Mouse (Mus musculus): ENCODE measurements at regions not wholly inside any gene's neighbourhood (a gene's known extent, or its start where the extent isn't known, plus 50 kb on each side); places are given as distances from the start of the nearest gene placed in this dataset.
A peak's percentile ranks its signal among the peaks of the same experiment; 100 is the strongest.

DNA sequence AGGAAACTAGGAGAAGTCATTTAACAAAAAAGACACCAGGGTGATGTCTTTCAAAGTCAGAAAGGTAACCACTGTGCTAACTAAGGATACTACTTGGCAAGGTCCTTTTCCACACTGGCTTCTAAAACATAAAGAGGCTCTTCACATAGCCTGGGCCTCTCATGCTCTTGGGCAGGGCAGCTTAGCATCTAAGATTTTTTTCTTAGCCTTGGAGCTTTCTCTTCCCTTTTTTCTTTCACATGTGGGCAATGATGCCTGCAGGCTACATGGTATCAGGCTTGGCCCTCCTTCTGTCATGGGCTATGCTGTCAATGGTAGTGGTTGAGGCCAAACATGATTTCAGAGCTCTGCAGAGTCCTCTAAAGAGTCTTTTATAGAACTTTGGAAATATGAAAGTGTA, 60.6 kb downstream of the Serpinb6d start:
- DNase-seq: no peak

DNA sequence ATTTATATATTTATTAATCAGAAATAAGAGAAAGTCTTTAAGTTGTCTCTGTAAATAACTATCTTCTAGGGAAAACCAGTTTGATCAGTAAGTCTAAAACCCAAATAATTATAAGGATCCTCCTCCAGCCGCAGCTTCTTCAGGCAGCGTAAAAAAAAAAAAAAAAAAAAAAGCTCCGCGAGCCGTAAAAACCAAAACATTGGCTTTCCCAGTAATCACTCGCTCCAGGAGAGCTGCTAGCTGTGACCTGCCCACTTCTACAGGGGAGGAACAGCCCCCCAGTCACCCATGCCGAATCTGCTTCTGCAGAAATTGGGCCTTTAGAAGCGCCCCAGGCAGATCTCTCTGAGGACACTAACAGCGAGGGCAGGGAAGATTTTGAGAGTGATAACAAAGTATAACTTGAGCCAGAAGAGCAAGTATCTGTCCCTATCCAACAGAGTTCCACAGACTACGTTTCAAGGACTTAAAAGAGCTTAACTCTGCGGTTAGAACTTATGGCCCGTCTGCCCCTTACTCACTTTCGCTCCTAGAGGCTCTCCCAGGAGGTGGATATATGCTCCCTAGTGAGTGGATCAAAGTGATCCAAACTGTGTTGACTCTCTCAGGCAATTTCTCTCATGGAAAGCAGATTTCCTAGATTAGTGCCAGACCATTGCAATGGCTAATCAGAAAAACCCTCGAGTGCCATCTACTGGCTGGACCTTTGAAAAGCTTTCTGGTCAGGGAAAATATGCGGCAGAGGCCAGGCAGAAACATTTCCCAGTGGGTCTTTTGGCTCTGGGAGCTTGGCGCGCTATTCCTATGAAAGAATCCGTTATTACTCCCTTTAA, 80.7 kb downstream of the Serpinb6e start:
- DNase-seq: peak; percentile 66

DNA sequence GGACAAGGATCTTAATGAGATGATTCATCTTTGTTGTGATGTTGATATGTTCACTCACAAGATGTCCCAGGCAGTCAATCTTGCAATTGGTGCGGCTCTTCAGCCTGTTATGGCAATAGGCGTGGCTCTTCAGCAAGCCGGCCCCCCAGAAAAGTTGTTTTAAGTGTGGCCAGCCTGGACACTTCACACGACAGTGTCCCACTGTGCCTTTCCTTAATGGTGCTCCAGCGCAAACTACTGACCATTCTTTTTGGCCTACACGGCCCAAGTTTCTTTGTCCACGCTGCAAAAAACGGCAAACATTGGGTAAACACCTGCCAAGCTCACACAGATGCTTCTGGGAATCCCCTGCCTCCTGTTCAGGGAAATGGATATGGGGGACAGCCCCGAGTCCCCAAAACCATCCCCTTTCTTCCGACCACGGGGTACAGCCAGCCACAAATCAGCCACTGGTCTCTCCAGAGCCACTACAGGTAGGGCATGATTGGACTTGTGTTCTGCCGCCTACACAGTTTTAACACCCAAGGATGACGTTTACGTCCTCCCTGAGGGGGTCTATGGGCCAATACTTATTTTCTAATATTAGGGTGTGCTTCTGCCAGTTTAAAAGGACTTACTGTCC, 79.8 kb downstream of the Serpinb6e start:
- no peak for DNase-seq

All from embryo, embryonic 11 days (tissue).